Mouse (Mus musculus) heart, postnatal 0 days (tissue): ENCODE data around the gene Elfn1. TPM values are rescaled to one million over a fixed set of nuclear protein-coding genes. Genes with fewer than 3 reads are reported as not detected.

Experiments
- ATAC-seq: fragments of 200-750 bp; cut with Nextera tagmentation; 2 replicates; pipeline ENCODE4 v1.8.0; 2017; ENCODE audit warnings: low read depth, moderate number of reproducible peaks, moderate library complexity; ENCODE audit not compliant: insufficient read depth
- DNase-seq: peaks from one replicate; pipeline ENCODE4 v3.0.0-alpha.2; 2016; ENCODE audit warnings: low spot score
- H3K27ac ChIP-seq: fragments of 300-500 bp; sonication (generic); 2 replicates; pipeline ENCODE4 v1.5.1; 2014; ENCODE audit warnings: low read depth, mild to moderate bottlenecking
- H3K27me3 ChIP-seq: fragments of 300-500 bp; sonication (generic); 2 replicates; pipeline ENCODE4 v1.6.1; 2014; ENCODE audit warnings: low read length, mixed read lengths; ENCODE audit not compliant: control insufficient read depth, insufficient read depth
- H3K36me3 ChIP-seq: fragments of 300-500 bp; sonication (generic); replicated peaks from 2 replicates; pipeline ENCODE4 v1.6.1; 2014; ENCODE audit warnings: low read length, mixed read lengths; ENCODE audit not compliant: control insufficient read depth, insufficient read depth
- H3K4me1 ChIP-seq: fragments of 300-500 bp; sonication (generic); 2 replicates; pipeline ENCODE4 v1.6.1; 2014; ENCODE audit warnings: antibody characterized with exemption; ENCODE audit not compliant: control insufficient read depth, insufficient read depth
- H3K4me2 ChIP-seq: fragments of 300-500 bp; sonication (generic); 2 replicates; pipeline ENCODE4 v1.6.1; 2014; ENCODE audit warnings: low read depth, mild to moderate bottlenecking, low read length, moderate library complexity
- H3K4me3 ChIP-seq: fragments of 300-500 bp; sonication (generic); 2 replicates; pipeline ENCODE4 v1.5.1; 2014; ENCODE audit warnings: low read depth, low read length
- H3K9ac ChIP-seq: fragments of 300-500 bp; sonication (generic); replicated peaks from 2 replicates; pipeline ENCODE4 v1.6.1; 2014; ENCODE audit warnings: low read depth, low read length, mixed read lengths
- H3K9me3 ChIP-seq: fragments of 300-500 bp; sonication (generic); replicated peaks from 2 replicates; pipeline ENCODE4 v1.6.1; 2016; ENCODE audit warnings: low read length; ENCODE audit not compliant: control insufficient read depth
- CTCF ChIP-seq: IDR thresholded peaks from 2 replicates; pipeline ENCODE4 v1.5.1; 2016; ENCODE audit warnings: antibody characterized with exemption, control low read depth, low read depth
- EP300 ChIP-seq: IDR thresholded peaks from 2 replicates; pipeline ENCODE4 v1.6.1; 2016; ENCODE audit warnings: antibody characterized with exemption, low read depth
- WGBS: fragments of 180-500 bp; shearing (Covaris S2); extraction: QIAGEN DNeasy Blood & Tissue Kit; methylation state at CpG from one replicate; pipeline ENCODE4 v1.1.7; 2014; 5-methylcytosine and 5-hydroxymethylcytosine counted together
- polyA plus RNA-seq: library from polyadenylated mRNA; unstranded; fragments of >200 nt; fragmentation: Nextera tagmentation; extraction: Ambion mirVana; gene quantifications from 2 replicates; pipeline ENCODE4 v1.2.1, GENCODE M21; 2015
- total RNA-seq: library from RNA; depleted of rRNA; stranded (reverse); fragments of >200 nt; gene quantifications from 2 replicates; pipeline ENCODE4 v1.2.3, GENCODE M21; 2014; ENCODE audit warnings: low replicate concordance

Elfn1 gene
- total and polyA plus RNA-seq, 2 experiments from 2014 or later = 0.10 to 1.9 TPM

DNA sequence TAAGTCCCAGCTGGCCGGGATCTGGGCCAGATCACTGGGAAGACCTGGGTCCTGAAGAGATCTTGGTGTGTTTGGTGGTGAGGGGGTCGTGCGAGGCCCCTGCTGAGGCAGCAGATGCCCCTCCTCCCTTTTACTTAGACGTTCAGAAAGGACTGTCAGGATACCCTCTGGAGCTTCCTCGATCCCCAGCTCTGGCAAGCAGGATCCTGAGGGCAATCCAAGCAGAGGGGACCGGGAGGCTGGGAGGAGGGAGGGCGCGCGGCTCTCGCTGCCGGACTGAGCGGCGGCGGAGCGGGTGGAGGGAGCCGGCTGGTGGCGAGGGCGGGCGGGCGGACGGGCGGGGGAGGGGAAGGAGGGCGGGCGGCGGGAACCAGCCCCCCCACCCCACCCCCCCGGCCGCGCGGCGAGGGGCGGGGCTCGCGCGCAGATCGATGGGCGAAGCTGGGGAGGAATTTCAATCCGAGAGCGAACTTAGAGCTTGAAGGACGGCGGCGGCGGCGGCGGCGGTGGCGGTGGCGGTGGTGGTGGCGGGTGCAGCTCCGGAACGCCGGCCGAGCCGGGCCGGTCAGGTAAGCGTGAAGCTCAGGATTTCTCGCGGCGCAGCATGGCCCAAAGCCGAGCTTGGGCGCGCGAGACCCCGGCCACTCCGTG, 4.5 kb downstream of the Elfn1 start:
- Histone ChIP-seq H3K9me3 (no peaks in the 10 kb centered on the region), H3K27ac (no peak overlapping the region), H3K9ac (peak overlapping the region; percentile 16; the same call in 1 of the 2 replicates), H3K4me2 (peak overlapping the region; percentile 86), H3K27me3 (peaks cover 99% of the 10 kb centered on the region), H3K36me3 (no peaks in the 10 kb centered on the region), H3K4me3 (peak overlapping the region; percentile 56), H3K4me1 (peaks cover 20% of the 10 kb centered on the region)
- ATAC-seq (no peak), DNase-seq (no peak)
- under 1% methylated on average over 30 of the region's 64 CpGs for WGBS
- no peak for TF ChIP-seq CTCF
- no peak for TF ChIP-seq EP300

- Histone ChIP-seq H3K9ac (no peak overlapping the region), H3K4me3 (no peak overlapping the region), H3K9me3 (peaks cover 9% of the 10 kb centered on the region; the same call in 1 of the 2 replicates), H3K4me1 (no peaks in the 10 kb centered on the region), H3K4me2 (no peak overlapping the region), H3K27me3 (peaks cover 25% of the 10 kb centered on the region), H3K27ac (no peak overlapping the region), H3K36me3 (no peaks in the 10 kb centered on the region)
- ATAC-seq (no peak), DNase-seq (no peak)
- WGBS = 61% methylated on average over 11 of the region's 11 CpGs
- TF ChIP-seq EP300 (no peak), CTCF (no peak)
Measured at GRCm38 (mm10) chr5:139921666-139922065, 13.9 kb downstream of the Elfn1 start.

GRCm38 (mm10) chr5:139923867-139924266, 16.1 kb downstream of the Elfn1 start:
- H3K4me3 ChIP-seq = no peak overlapping the region
- H3K4me1 ChIP-seq = no peaks in the 10 kb centered on the region
- ATAC-seq (no peak), DNase-seq (no peak)
- H3K4me2 ChIP-seq = no peak overlapping the region
- TF ChIP-seq EP300 = no peak
- no peak for TF ChIP-seq CTCF
- H3K27me3 ChIP-seq = 0 out of 2 replicates have a peak, but pooled peaks cover 6% of the 10 kb centered on the region
- no peaks in the 10 kb centered on the region for H3K36me3 ChIP-seq
- peaks cover 9% of the 10 kb centered on the region; the same call in 1 of the 2 replicates for H3K9me3 ChIP-seq
- H3K27ac ChIP-seq = no peak overlapping the region
- WGBS = 83% methylated on average over 8 of the region's 8 CpGs
- no peak overlapping the region for H3K9ac ChIP-seq

- ATAC-seq = no peak
- 79% methylated on average over 12 of the region's 12 CpGs for WGBS
- Histone ChIP-seq H3K4me2 (no peak overlapping the region), H3K36me3 (no peaks in the 10 kb centered on the region), H3K4me1 (no peaks in the 10 kb centered on the region), H3K9ac (no peak overlapping the region), H3K27ac (no peak overlapping the region), H3K27me3 (peaks cover 32% of the 10 kb centered on the region), H3K9me3 (0 out of 2 replicates have a peak, but pooled peaks cover 5% of the 10 kb centered on the region), H3K4me3 (no peak overlapping the region)
- no peak for TF ChIP-seq EP300
- no peak for TF ChIP-seq CTCF
- no peak for DNase-seq
Measured at GRCm38 (mm10) chr5:139930102-139930501, 22.4 kb downstream of the Elfn1 start.

- no peak overlapping the region for H3K27ac ChIP-seq
- ATAC-seq (peak; percentile 59), DNase-seq (peak; percentile 46)
- H3K4me1 ChIP-seq = no peaks in the 10 kb centered on the region
- no peaks in the 10 kb centered on the region for H3K9me3 ChIP-seq
- 1% methylated on average over 12 of the region's 12 CpGs for WGBS
- H3K36me3 ChIP-seq = no peaks in the 10 kb centered on the region
- H3K9ac ChIP-seq = no peak overlapping the region
- peaks cover 36% of the 10 kb centered on the region for H3K27me3 ChIP-seq
- H3K4me2 ChIP-seq = 0 out of 2 replicates have a peak overlapping the region, but pooled peaks have one; percentile 7
- no peak overlapping the region for H3K4me3 ChIP-seq
- no peak for TF ChIP-seq EP300
- TF ChIP-seq CTCF = no peak
Measured at GRCm38 (mm10) chr5:139930927-139931351, 23.2 kb downstream of the Elfn1 start.
